Mouse (Mus musculus) megakaryocyte, embryonic 14.5 days (primary cell): ENCODE measurements around the gene Bdnf.

Experiments
- FLI1 ChIP-seq: IDR thresholded peaks from 2 replicates; pipeline ENCODE4 v1.6.1; 2012; ENCODE audit warnings: low read length, inconsistent platforms, mixed read lengths
- GATA1 ChIP-seq: IDR thresholded peaks from 3 replicates; pipeline ENCODE4 v1.6.1; 2012; ENCODE audit warnings: mixed read lengths, low read length, inconsistent platforms, borderline replicate concordance

GRCm38 (mm10) chr2:109697151-109697550 lies 22.7 kb downstream of the Bdnf start:
- TF ChIP-seq GATA1: no peak
- TF ChIP-seq FLI1: no peak
